Mouse (Mus musculus) cortical plate, adult 2 months (tissue): Measurements from ENCODE around the gene Adam22.

Experiments used
- CTCF ChIP-seq: fragments of 200-500 bp; IDR thresholded peaks from 2 replicates; pipeline ENCODE4 v1.5.1; 2011; ENCODE audit warnings: mild to moderate bottlenecking, control low read depth, low read length; ENCODE audit not compliant: insufficient read depth; ENCODE audit errors: extremely low read depth
- POLR2A ChIP-seq: fragments of 200-500 bp; IDR thresholded peaks from 2 replicates; pipeline ENCODE4 v1.6.1; 2011; ENCODE audit warnings: mild to moderate bottlenecking, low read length, control low read depth; ENCODE audit not compliant: insufficient read depth; ENCODE audit errors: extremely low read depth

GRCm38 (mm10) chr5:8223597-8224320 is 144.2 kb downstream of the Adam22 start:
- TF ChIP-seq CTCF (no peak), POLR2A (no peak)
